Mouse (Mus musculus) thymus, postnatal 36 days (tissue): Measurements from ENCODE around the gene Sbds.

Experiments used
- DNase-seq, 2 experiments: peaks; one replicate each; pipeline ENCODE4 v3.0.0; 2022; ENCODE audit warnings: mixed read lengths in 2 of 2

Gene Sbds

DNA sequence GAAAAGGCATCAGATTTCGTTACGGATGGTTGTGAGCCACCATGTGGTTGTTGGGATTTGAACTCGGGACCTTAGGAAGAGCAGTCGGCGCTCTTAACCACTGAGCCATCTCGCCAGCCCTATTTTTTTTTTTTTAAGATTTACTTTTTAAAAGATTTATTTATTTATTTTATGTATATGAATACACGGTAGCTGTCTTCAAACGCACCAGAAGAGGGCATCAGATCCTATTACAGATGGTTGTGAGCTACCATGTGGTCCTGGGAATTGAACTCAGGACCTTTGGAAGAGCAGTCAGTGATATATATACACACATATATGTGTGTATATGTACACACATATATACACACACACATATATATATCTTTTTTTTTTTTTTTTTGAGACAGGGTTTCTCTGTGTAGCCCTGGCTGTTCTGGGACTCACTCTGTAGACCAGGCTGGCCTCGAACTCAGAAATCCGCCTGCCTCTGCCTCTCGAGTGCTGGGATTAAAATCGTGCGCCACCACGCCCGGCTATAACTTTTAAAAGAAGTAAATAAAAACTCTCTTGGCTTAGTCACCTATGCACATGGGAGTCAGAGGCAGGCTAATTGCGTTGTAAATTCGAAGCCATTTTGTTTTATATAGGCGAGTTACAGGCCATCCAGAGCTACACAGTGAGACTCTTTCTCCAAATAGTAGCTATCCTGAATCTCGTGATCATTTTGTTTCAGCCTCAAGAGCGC lies 632 bp upstream of the Sbds start:
- DNase-seq, result peak in 1 of 2 experiments; percentile 17

- peak in 1 of 2 experiments; percentile 31 for DNase-seq
Observed at GRCm38 (mm10) chr5:130254164-130255016, 940 bp downstream of the Sbds start.

DNA sequence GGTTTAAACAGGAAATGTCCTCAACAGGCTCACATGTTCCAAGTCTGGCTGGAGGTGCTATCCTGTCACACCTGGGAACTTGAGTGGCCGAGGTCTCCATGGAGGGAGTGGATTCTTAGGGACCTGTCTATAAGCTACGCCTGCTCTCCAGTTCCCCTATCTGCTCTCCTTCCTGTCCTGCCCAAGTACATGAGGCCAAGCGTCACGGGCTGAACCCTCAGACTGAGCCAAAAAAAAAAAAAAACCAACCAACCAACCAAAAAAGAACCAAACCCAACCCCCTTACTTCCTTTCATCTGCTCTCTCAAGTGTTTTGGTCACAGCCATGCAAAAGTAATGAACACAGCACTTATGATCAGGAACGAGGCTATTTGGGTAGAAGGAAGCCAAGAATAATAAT lies 7.5 kb downstream of the Sbds start:
- no peak for DNase-seq

DNA sequence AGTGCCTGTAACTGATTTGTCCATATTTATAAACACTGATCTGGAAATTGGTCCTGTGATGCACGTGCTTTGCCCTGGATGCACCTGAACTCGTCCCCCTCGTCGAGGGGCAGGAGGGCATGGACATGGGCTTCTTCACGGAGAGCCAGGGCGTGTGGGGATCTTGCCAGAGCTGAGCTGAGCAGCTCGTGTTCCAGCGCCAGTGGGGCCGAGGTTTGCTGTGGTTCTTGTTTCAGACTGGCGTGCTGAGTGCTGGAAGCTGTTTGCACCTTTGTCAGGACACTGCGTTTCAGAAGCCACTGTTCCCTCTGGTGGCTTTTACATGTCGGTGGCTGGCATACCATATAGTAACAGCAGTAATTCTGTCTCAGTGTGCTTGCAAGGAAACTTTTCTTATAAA lies 13.9 kb downstream of the Sbds start:
- DNase-seq, result no peak

DNA sequence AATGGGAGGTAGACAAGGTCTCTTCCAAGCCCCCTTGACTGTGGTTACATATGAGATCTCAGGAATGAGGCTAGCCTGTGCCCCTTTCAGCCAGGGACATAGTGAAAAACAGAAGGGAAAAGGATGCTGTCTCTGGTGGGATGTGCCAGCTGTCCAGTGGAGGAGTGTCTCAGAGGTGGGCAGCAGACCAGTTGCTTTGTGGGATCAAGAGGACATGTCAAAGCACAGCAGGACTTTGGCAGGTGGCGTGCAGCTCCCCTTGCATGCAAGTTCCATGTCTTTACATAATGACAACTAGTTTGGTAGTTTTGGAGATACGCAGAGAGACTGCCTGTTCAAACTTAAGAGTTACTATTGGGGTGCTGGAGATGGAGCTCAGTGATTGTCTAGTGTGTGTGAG lies 15.5 kb downstream of the Sbds start:
- DNase-seq, result no peak

- DNase-seq, result no peak
Observed at GRCm38 (mm10) chr5:130239236-130239635, 16.1 kb downstream of the Sbds start.

DNA sequence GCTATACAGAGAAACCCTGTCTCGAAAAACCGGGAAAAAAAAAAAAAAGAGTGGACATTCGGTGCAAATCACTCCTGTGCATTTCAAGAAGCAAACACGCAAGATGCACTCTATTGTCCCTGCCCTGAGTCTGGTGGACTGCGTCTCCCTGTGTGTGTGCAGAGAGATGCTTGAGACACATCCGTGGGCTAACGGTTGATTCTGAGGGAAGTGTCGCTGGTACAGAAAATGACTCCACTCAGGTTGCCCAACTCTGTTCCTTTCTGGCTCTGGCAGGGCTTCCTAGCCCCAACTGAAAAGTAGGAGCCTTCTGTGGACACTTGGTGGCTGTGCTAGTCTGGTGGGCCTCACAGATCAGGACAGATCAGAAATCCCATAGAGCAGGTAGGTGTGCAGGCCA lies 19.0 kb downstream of the Sbds start:
- no peak for DNase-seq

DNA sequence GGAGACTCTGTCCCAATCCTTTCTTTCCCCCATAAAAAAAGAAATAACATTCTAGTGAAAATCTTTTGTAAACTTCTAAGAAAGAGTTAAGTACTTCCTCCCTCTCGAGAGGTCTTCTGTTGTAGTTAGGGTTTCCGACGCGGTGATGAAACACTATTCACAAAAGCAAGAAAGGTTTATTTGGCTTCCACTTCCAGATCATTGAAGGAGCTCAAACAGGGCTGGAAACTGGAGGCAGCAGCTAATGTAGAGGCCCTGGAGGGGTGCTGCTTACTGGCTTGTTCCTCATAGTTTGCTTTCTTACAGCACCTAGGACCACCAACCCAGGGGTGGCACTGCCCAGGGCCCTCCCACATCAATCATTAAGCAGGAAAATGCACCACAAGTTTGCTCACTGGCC lies 27.2 kb downstream of the Sbds start:
- DNase-seq, result no peak

- no peak for DNase-seq
Observed at GRCm38 (mm10) chr5:130226790-130227189, 28.5 kb downstream of the Sbds start.

- DNase-seq, result peak; percentile 96 to 98
Observed at GRCm38 (mm10) chr5:130222146-130223004, 33.0 kb downstream of the Sbds start.

GRCm38 (mm10) chr5:130221760-130222145 lies 33.6 kb downstream of the Sbds start:
- DNase-seq, result no peak

DNA sequence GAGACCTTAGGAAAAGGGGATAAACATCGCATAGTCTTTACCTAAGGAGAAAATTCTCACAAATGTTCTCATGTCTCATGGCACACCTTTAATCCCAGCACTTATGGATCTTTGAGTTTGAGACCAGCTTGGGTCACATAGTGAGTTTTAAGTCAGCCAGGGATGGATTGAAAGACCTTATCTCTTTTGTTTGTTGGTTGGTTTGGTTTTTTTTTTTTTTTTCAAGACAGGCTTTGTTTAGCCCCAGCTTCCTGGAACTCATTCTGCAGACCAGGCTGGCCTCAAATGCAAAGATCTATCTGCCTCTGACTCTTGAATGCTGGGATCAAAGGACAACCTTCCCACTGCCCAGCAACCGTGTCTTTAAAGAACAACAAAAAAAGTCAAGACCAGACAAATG lies 34.0 kb downstream of the Sbds start:
- DNase-seq, result no peak

DNA sequence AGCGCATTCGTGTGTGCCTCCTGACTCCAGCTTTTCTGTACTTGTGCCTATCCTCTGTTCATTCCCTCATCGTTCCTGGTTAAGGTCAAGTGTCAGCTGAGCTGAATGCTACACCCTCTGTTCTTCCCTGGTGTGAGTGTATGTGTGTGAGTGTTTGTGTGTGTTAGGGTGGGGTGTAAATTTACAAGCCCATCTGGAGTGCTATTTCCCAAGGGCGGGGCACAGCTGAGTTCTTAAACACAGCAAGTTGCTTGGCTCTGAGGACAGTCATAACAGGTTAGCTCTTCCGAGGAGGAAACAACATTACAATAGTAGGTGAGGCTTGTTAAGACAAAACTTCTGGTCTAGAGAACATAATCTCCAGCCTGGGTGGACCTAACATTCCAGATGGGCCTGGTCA lies 37.0 kb downstream of the Sbds start:
- no peak for DNase-seq

DNA sequence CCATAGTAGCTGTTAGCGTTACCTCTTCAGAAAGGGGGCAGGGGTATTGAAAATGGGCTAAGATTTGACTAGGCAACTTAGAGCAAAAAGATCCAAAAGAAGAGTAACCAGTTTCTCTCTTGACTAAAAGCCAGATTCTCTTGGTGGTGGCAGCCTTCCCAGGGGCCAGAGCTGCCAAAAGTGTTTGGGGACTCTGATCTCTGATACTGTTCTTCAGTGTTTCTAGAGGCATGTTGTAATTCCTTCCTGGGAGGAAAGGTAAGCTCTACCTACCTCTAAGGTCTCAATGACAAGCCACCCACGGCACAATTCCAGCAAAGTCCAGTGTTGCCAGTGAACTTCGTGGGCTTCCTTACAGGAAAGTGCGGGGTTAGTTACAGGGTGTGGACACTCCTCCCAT lies 37.9 kb downstream of the Sbds start:
- DNase-seq, result no peak

- no peak for DNase-seq
Observed at GRCm38 (mm10) chr5:130216781-130217180, 38.5 kb downstream of the Sbds start, which contains the start of gene Tmem248. Gene Tmem248 (plus strand): TSS chr5:130217081.

DNA sequence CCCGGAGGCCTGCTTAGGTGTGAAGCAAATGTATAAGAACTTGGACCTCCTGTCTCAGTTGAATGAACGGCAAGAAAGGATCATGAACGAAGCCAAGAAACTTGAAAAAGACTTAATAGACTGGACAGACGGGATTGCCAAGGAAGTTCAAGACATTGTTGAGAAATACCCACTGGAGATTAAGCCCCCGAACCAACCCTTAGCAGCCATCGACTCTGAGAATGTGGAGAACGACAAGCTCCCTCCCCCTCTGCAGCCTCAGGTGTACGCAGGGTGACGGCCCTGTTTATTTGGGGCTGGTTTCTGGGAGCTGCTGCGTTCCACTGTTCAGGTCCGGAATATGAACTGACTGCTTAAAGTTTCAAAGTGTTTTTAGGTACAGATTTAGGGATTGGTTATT lies 42.4 kb downstream of the Sbds start:
- no peak for DNase-seq

DNA sequence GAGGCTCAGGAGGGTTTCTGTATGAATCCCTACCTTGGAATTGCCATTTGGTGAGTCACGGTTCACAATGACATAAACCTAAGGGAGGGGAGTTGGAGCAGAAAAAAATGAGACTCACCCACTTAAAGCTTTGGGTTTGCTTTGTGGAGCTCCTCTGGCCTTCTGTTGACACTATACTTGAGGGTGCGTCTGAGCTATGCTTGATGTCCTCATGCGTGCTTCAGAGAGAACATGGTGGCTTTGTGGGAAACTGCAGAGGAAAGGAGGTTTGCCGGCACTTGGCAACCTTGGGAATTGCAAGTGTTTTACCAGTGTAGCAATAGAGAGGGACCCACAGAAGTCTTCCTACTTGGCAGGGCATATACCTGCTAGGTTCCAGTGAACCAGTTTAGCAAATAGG lies 48.0 kb downstream of the Sbds start:
- no peak for DNase-seq

GRCm38 (mm10) chr5:130205441-130206023 lies 49.8 kb downstream of the Sbds start:
- no peak for DNase-seq

DNA sequence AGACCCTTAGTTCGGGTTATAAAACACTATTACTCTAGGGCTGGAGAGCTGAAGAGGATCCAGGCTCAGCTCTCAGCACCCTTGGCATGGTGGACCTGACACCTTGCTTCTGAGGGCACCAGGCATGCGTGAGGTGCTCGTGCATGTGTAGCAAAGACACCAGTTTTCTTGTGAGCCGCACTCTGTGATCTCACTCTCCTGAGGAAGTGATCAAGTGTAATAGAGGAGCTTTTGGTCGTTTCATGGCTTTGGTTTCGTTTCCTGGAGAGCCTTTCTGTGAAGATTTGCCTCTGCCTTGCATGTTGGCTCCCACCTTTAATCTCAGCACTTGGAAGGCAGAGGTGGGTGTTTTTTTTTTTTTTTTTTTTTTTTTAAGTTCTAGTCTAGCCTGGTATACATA lies 50.8 kb downstream of the Sbds start:
- DNase-seq, result no peak

DNA sequence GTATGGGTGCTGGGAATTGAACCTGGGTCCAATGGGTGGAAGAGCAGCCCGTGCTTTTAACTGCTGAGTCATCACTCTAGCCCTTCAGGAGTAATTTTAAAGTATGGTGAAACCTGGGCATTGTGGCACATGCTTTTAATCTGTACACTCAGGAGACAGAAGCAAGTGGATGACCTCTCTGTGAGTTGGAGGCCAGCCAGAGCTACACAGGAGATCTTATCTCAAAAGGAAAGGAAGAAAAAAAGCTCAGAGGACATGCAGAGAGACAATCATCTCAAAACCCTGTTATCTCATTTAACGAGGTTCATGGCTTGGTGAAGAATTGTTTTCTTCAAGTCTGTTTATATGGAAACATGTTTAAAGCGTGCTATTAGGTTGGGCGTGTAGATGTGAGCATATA lies 51.4 kb downstream of the Sbds start:
- DNase-seq, result no peak

- DNase-seq, result no peak
Observed at GRCm38 (mm10) chr5:130200233-130201029, 54.9 kb downstream of the Sbds start.

DNA sequence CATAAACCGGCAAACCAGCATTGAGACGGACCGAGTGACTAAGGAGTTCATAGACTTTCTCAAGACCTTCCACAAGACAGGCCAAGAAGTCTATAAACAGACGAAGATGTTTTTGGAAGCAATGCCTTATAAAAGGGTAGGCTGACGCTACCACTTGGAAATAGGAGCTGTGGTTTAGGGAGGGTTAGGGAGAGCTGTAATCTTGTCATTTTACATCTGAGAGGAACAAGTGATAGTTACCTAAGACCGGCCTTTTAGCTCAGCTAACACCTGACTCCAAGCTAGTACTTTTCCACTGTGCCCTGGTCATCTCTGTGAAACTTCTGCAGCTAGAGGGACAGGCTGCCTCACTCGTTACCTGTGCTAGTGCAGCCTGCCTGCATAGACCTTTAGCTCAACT lies 57.3 kb downstream of the Sbds start:
- DNase-seq, result no peak
